Mouse (Mus musculus): Measurements from ENCODE around the gene Ccdc146.

The Ccdc146 gene

GRCm38 (mm10) chr5:21263202-21264055 lies 161.0 kb downstream of the Ccdc146 start:
- DNase-seq: peak; percentile 39

GRCm38 (mm10) chr5:21261202-21261844 lies 163.2 kb downstream of the Ccdc146 start:
- no peak for DNase-seq

- DNase-seq: no peak
Measured at GRCm38 (mm10) chr5:21260746-21261145, 163.7 kb downstream of the Ccdc146 start.

GRCm38 (mm10) chr5:21257806-21258205 lies 166.7 kb downstream of the Ccdc146 start:
- no peak for DNase-seq

- DNase-seq: no peak
Measured at GRCm38 (mm10) chr5:21257126-21257525, 167.4 kb downstream of the Ccdc146 start.

GRCm38 (mm10) chr5:21255551-21256132 lies 168.8 kb downstream of the Ccdc146 start:
- peak; percentile 72 for DNase-seq

GRCm38 (mm10) chr5:21254731-21255525 lies 169.5 kb downstream of the Ccdc146 start:
- no peak for DNase-seq

- no peak for DNase-seq
Measured at GRCm38 (mm10) chr5:21248834-21249233, 175.6 kb downstream of the Ccdc146 start.

- DNase-seq: no peak
Measured at GRCm38 (mm10) chr5:21247916-21248315, 176.6 kb downstream of the Ccdc146 start.

GRCm38 (mm10) chr5:21246794-21247193 lies 177.7 kb downstream of the Ccdc146 start:
- DNase-seq: no peak

- no peak for DNase-seq
Measured at GRCm38 (mm10) chr5:21245241-21245640, 179.2 kb downstream of the Ccdc146 start.

GRCm38 (mm10) chr5:21244575-21244974 lies 179.9 kb downstream of the Ccdc146 start:
- no peak for DNase-seq
